Mouse (Mus musculus) gastrocnemius, postnatal 25 days (tissue): ENCODE results near the gene Rrp9. TPM values are rescaled to one million over a fixed set of nuclear protein-coding genes. Genes with fewer than 3 reads are reported as not detected.

Source experiments
- DNase-seq: peaks from one replicate; pipeline ENCODE4 v3.0.0; 2022
- long read RNA-seq, 2 experiments: library from polyadenylated mRNA; stranded (forward); transcript quantifications; one replicate each; pipeline ENCODE4 v2.0.0; 2021
- total RNA-seq, 2 experiments: library from RNA; stranded (reverse); gene quantifications; 1 replicate in 1 of 2; 2 replicates in 1 of 2; pipeline ENCODE4 v1.2.3; 2021

Gene Rrp9
- total RNA-seq = 10 to 100 TPM; 17.1 to 18.7 TPM
- long read RNA-seq, experiment 1, transcript Rrp9-201 (15 exons, 1,586 nt) = major isoform, 38 of 42 reads
- long read RNA-seq, experiment 1, partial matches to known transcripts = 2 of 42 reads
- long read RNA-seq, experiment 1, other reads (novel, unspliced or antisense) = 2 of 42 reads
- long read RNA-seq, experiment 2, transcript Rrp9-201 (15 exons, 1,586 nt) = major isoform, 33 of 38 reads
- long read RNA-seq, experiment 2, partial matches to known transcripts = 1 of 38 reads
- long read RNA-seq, experiment 2, other reads (novel, unspliced or antisense) = 4 of 38 reads

DNA sequence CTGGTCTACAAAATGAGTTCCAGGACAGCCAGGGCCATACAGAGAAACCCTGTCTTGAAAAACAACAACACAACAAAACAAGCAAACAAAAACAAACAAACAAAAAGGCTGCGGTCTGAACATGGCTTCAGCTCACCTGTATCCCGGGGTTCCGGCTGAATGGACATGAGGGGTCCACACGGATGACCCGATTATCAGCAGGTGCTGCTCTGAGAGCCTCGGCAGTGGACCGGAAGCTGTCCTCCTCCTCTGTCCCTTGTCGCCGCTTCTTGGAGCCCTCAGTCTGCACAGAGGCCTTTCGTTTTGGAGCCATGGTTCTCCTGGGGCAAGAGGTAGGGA lies at the start of gene Rrp9:
Gene Rrp9, plus strand, starts transcription at position 301 of the 339 bp plus-strand sequence.
- no peak for DNase-seq

DNA sequence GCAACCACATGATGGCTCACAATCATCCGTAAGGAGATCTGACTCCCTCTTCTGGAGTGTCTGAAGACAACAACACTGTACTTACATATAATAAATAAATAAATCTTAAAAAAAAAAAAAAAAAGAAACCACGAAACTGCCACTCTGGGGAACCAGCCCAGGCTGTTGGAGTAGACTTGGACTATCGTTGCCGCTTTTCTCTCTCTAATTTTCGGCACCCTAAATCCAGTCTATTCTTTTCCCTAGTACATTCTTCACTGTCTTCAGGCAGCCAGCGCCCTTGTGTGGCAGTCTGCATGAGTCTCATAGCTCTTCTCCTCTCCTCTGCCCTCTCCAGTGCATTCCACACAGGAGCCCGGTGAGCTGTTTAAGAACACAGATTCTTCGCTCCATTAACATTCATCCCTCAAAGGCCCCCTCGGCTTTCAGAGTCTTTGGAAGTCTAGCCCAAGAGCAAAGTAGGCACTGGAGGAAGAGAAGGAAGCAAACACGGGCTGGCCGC lies 47.0 kb upstream of the Rrp9 start:
- DNase-seq = no peak

DNA sequence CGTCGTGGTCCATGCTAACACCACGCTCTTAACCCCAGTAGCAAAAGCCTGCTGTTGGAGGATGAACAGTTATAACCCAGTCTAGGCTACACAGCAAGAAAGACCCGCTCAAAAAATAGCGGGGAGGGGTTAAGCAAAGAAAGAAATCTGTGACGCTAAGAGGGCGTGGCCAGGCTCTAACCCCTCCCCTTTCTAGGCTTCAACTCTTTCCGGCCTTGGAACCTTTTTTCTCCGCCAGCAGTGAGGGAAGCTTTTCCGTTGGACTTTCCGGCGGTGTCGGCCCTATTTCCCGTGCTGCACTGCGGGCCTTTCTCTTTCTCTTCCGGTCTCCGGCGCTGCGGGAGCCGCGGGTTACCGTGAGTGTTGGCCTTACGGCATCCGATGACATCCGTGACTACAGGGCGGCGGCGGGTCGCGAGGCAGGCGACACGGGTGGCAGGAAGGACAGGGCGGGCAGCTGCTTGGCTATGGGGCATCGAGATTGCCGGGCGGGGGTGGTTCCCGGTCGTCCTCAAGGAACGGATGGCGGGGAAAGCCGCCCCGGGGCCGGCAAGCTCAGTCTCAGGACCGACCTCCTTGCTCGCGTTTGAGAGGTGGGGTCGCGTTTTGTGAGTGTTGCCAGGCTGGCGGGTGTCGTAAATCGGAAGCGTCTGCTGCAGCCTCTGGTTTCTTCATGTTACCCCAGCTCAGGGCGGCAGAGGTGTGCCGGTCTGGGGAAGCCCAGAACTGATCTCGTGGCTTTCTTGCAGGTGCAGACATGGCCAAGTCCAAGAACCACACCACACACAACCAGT lies 46.3 kb upstream of the Rrp9 start, which contains the start of gene Rpl29:
Gene Rpl29, plus strand, starts transcription at position 234 of the 794 bp plus-strand sequence.
- peak; percentile 93 for DNase-seq

DNA sequence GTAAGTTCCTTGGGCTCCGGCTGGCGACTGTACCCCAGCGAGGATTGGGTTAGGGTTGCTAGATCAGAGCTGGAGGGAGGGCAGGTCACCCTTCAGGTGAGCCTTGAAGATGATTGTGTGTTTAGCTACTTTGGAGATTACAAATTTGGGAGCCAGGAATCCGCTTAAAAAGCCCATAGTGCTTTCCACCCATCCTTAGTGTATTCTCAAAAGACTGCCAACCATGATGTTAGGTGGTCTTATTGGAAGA lies 45.8 kb upstream of the Rrp9 start:
- no peak for DNase-seq

DNA sequence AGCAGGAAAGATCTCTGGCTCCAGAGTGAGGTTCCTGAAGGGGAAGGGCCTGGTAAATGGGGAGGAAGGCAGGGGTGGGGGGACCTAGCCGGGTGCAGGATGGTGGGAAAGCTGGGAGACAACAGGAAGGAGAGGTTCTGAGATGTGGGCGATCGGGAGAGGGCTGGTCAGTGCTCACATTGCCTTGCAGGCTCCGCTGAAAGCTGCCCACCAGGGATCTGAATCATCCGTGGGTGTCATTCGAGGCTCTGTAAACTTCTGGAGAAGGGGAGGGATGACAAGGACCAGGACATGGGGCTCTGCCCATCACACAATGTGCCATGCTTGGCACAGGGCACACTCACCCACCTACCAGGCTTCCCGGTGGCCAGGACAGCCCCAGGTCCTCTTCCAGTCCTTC lies 42.4 kb upstream of the Rrp9 start:
- DNase-seq = no peak

DNA sequence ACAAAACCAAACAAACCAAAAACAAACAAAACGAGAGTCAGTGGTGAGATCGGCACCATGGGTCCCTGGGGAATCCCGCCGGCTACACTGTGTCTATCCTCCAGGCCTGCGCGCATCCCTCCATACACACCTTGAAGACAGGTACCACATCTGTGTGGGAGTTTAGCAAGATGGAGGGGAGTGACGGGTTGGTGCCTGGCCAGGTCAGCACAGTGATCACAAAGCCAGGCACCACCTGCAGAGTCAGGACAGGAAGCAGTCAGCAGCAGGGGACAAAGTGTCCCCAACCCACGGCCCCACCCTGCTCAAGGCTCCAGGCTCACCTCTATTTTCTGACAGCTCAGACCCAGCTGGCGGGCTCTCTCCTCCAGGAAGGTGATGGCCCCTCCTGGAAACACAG lies 39.2 kb upstream of the Rrp9 start:
- no peak for DNase-seq

DNA sequence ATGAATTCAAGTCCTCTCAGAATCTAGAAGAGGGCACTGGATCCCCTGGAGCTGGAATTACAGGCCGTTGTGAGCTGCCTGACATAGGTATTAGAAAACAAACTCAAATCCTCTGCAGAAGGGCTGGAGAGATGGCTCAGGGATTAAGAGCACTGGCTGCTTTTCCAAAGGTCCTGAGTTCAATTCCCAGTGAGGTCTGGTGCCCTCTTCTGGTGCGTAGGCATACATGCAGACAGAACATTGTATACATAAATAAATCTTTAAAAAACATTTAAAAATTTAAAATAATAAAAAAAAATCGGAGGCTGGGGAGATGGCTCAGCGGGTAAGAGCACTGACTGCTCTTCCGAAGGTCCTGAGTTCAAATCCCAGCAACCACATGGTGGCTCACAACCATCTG lies 33.1 kb upstream of the Rrp9 start:
- no peak for DNase-seq

DNA sequence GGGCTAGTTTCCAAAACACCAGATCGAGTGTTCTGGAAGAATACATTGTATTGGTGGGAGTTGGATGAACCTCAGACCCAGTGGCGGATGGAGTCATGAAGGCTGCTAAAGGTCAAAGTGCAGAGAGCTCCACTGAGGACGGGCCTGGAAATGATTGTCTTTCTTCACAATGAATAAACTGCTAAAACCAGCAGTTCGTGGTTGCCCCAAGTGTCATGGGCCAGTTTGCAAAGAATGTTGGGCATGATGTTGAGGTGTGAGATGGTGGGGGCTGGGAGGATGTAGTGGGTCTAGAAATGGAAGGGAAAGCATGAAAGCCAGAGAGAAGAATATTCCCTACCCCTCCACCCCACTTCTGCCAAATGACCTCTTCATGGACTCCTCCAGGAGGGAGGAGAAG lies 30.9 kb upstream of the Rrp9 start:
- no peak for DNase-seq

DNA sequence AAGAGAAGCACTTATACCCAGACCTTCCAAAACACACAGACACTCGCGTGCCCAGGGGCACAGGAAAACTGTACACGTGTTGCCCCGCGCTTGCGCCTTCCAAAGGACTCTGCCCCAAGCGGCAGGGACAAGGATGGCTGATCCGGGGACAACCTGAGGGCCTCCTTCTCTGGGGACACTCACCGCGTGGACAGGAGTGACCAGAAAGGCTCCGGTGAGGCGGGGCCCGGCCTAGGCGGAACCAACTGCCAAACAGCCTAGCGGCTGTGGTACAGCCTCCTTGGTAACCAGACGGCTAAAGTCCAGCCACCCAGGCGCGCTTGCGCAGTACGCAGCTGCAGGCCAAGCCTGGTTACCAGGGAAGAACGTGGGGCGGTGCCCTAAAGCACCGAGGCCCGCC lies 28.4 kb upstream of the Rrp9 start, which contains the start of the genes Abhd14b and Abhd14a:
Gene Abhd14b, plus strand, starts transcription at position 112 of the 400 bp plus-strand sequence.
Gene Abhd14a, minus strand, starts transcription at position 331 of the 400 bp plus-strand sequence.
- peak; percentile 94 for DNase-seq

DNA sequence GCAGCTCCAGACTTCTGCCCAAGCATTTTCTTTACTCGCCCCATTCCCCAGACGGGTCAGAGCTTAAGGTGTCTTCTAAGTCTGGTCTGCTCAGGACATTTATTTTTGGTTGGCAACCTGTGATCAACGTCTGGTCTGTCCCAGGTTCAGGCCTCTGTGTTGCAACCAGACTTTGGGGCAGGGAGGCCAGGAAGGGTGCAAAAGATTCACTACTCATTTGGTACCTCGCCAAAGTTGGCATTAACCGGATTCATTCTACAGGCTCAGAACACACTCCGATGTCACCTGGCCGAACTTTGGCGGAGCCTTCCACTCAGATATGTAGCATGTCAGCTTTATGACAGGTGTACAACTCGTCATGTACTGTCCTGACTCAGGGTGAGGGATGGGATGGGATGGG lies 27.8 kb upstream of the Rrp9 start:
- no peak for DNase-seq

DNA sequence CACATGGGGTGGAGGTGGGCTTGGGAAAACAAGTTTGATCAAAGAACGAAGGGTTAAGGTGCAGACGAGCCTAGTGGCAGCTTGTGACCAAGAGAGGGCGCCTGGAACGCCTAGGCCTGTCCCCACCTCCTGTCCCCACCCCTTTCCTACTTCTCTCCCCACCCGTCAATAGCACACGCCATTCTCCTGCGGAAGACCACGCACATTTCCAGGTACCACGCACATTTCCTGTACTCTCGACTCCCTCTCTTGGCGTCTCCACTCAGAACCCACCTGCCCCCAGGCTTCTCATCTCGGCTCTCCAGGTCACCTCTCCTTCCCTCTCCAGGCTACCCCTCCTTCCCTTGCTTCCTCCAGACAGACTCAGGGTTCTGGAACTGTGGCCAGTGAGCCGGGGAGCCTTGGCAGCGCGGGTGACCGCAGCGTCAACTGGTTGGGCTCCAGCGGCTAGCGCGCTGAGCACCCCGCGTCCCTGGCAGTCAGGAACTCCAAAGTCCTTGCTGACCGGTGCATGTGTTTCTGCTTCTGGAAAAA lies 27.2 kb upstream of the Rrp9 start:
- DNase-seq = peak; percentile 93

DNA sequence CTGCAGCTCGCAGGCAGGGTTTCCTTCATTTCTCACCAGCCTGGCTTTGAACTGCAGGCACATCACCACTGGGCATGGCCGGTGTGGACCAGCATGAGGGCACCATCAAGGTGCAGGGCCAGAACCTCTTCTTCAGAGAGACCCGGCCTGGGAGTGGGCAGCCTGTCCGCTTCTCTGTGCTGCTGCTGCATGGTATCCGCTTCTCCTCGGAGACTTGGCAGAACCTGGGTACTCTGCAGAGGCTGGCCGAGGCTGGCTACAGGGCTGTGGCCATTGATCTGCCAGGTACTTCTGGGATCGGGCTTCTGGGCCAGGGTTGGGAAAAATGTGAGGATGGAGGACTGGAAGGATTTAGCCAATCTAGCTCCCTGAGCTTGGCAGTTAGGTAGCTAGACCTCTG lies 25.8 kb upstream of the Rrp9 start:
- DNase-seq = peak; percentile 46

DNA sequence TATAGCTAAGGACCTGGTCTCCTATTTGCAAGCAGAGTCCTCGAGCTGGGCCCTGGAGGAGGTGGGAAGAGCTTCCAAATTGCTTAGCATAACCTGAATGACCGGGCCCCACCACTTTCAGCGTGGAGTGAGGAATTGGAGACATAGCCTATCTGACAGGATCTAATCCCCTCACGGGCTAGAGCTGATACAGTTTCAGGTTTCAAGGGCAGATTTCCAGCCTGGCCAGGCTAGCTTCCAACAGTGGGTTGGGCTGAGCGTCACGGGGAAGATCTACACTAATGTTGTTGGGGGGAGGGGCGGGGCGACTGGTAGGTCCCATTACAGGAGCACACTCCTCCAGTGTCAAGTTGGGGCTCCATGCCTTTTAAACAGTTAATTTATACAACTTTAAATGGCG lies 25.1 kb upstream of the Rrp9 start:
- DNase-seq = peak; percentile 68

DNA sequence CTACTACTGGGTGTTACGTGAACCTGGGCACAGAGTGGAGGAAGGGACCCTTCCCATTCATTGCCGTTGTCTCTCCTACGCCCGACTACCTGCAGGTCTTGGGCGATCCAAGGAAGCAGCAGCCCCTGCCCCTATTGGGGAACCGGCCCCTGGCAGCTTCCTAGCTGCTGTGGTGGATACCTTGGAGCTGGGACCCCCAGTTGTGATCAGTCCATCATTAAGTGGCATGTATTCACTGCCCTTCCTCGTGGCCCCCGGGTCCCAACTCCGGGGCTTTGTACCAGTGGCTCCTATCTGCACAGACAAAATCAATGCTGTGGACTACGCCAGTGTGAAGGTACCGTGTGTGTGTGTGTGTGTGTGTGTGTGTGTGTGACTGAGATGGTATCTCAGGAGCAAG lies 24.5 kb upstream of the Rrp9 start:
- DNase-seq = no peak

DNA sequence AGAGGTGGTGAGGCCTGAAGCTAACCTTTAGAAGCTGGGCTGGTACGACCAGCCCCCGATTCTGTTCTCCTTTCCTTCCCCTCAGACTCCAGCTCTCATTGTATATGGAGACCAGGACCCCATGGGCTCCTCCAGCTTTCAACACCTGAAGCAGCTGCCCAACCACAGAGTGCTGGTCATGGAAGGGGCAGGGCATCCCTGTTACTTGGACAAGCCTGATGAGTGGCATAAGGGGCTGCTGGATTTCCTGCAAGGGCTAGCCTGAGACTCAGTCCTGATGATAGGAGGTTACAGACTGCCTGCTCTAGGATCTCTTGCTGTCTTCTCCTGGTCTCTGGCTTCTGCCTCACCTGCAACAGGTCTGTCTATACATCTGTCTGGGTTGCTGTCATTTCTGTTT lies 23.9 kb upstream of the Rrp9 start:
- no peak for DNase-seq

DNA sequence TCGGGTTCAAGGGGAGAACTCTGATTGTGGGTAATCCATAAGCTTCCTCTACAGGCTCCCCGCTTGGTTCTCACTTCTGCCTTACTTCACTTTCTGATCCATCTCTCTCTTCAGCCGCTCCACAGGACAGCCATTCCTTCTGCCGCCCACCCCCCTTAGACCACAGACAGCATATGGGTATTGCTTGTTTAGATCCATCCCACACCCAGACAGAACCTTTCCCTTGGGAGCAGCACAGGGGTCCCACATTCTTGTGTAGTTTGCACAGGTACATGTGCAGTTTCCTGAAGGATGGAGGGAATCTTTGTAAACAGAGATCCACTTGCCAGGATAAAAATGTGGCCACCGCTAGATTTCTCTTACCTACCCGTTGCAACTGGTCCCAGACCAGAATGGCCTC lies 23.4 kb upstream of the Rrp9 start:
- DNase-seq = no peak

DNA sequence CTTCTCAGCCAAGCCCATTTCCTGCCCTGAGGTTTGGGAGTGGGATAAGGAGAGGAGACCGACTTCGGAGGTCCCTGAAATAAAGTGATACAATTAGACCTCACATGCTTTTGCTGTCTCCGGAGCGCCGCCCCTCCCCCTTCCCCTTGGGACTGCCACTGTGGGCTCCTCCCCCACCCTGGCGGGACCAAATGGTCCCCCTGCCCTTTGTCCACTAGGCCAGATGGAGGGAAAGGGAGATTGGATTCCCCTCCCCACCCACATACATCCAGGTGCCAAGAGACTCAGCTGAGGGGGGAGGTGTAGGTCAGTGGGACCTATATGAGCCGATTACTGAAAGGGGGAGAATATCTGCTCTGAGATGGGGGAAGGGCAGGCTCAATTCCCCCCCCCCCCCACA lies 22.9 kb upstream of the Rrp9 start:
- no peak for DNase-seq

DNA sequence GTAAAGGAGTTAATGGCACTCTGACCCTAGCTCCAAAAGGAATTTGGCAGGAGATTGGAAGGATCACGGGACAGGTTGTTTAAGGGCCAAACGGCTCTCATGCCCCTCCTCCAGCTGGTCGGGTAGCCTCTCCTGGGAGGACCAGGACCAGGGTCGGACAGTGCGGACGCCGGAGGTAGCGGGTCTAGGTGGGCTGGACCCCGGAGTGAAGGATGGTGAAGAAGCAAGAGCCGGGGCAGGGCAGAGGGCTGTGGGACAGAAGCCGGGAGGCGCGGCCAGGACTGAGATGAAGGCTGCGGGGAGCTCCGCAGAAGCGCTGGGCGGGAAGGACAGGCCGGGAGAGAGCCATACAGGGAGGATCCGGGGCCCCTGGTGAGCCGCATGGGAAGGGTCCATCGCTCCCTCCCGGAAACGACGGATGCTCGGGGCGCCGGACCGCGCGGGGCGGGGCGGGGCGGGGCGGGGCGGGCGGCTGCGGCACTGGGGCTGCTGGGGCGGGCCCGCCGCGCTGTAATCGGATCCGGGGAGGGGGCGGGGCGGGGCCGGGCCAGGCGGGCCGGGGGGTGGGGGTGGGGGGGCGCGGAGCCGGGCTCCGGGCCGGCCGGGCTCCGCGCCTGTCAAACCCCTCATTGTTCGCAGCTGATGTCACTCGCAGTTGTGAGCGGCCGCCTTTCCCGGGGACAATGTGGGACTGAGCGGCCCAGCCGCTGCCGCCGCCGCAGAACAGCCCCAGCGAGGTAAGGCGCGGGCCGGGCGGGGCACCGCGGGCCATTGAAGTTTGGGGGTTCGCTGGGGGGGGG lies 22.3 kb upstream of the Rrp9 start, which contains the start of gene Pcbp4:
Gene Pcbp4, plus strand, starts transcription at position 21 of the 800 bp plus-strand sequence.
- DNase-seq = peak; percentile 69

DNA sequence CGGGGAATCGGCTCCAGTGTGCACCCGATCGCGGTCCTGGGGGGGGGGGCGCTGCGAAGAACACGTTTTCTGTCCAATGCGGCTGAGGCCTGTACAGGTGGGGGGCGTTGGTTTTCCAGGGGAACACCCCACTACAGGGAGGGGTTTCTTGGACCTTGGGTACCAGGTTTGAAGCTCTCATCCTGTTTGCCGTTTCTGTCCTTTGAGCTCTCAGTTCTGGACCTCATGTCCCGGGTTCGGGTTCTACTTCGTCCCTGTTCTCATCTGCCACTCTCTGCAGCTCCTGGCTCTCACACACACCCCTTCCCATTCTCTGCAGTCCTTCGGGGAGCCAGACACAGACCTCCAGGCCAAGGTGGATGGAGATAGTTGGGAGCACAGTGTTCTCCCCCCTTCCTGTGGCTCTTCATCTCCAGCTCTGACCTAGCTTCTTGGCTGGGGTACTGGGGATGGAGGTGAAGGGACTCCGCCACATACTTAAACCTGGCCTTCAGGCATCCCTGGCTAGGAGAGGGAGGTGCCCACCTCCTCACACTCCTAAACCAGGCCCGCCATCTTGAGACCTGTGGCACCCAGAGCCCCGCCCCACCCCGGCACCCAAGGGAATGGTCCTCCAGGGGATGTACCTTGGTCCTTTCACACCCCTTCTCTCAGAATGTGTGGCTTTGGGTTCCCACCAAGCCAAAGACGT lies 21.5 kb upstream of the Rrp9 start:
- no peak for DNase-seq

DNA sequence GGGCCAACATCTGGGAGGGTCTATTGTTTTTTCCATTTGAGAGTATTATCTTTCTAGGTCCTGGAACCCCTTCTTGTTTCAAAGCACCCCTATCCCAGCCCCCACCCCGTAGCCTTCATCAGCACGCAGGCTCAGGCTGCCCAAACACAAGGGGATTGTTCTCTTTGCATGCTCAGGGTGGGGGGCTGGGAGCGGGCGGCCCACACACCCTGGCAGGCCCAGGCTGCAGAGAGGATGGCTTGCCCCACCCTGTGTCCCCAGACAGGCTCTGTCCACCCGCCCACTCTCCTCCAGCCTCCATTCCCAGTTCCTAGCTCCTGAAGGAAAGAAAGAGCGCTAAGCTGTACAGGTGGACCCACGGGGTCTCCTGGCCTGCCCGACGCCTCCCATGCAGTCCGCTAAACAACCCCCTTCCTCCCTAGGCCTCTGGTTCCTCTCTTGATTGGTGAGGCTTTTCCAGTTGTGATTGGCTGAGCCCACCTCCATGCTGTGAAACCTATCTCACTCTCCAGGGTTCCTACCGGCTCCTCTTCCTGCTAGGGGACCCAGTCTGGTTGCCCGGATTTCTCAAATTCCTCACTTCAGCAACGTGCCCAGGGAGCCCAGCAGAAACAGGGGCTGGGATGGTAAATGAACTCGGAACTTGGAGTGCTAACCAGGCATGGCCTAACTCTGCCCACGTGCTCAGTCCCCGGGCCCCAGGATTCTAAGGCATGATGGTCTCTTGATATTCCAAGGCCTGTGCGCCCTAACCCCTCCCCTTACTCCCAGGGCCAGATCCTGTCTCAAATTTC lies 20.7 kb upstream of the Rrp9 start:
- no peak for DNase-seq
